Mouse (Mus musculus) liver, adult 2 months (tissue): ENCODE results near the gene Dlx5.

Experiments
- CTCF ChIP-seq: fragments of 200-500 bp; IDR thresholded peaks from 2 replicates; pipeline ENCODE4 v1.5.1; 2011; ENCODE audit warnings: low read depth, low read length, control low read depth
- POLR2A ChIP-seq: fragments of 200-500 bp; IDR thresholded peaks from 2 replicates; pipeline ENCODE4 v1.6.1; 2011; ENCODE audit warnings: low read length, control low read depth; ENCODE audit not compliant: insufficient read depth; ENCODE audit errors: extremely low read depth

- TF ChIP-seq CTCF, result no peak
- TF ChIP-seq POLR2A, result no peak
These were observed 8.2 kb upstream of the Dlx5 start for GRCm38 (mm10) chr6:6890047-6890446.
